Mouse (Mus musculus) Patski (cell line): ENCODE data around the gene H2al1j. TPM values are rescaled to one million over a fixed set of nuclear protein-coding genes. Genes with fewer than 3 reads are reported as not detected.

Source experiments
- ATAC-seq: fragments of 100-300 bp; one replicate; pipeline ENCODE4 v1.8.0; 2021
- CTCF ChIA-PET: fragments of 350-600 bp; sonication (Branson Sonifier 250); formaldehyde crosslinking; loops from one replicate; lab custom pipeline; 2022; ENCODE audit warnings: inconsistent platforms; lab: Charles Lee
- POLR2A ChIA-PET: fragments of 350-600 bp; sonication (Branson Sonifier 250); formaldehyde crosslinking; loops from one replicate; lab custom pipeline; 2022; ENCODE audit warnings: antibody characterized with exemption, inconsistent platforms; lab: Charles Lee
- DNase-seq: peaks from one replicate; pipeline ENCODE4 v3.0.0-alpha.2; 2011; ENCODE audit warnings: low read depth, low spot score
- H3K27me3 ChIP-seq: fragments of 371-371 bp; one replicate; pipeline ENCODE4 v1.5.1; 2021
- CTCF ChIP-seq: fragments of 100-300 bp; IDR thresholded peaks from one replicate; pipeline ENCODE4 v1.5.1; 2021
- in situ Hi-C: fragments of 300-500 bp; cut with MboI; formaldehyde crosslinking; loops from 3 replicates; pipeline ENCODE4 v1.11.1; 2018; ENCODE audit warnings: low pct_unique_long_range_greater_than_20kb, mixed read lengths
- polyA plus RNA-seq: library from polyadenylated mRNA; unstranded; gene quantifications from one replicate; pipeline ENCODE4 v1.2.3, GENCODE M21; 2021

The H2al1j gene
- polyA plus RNA-seq, 1 experiment from 2014 or later, result not detected

- ChIA-PET POLR2A (no interaction called here), CTCF (interaction anchor here (1.1 to 1.7 kb wide), 2 partner anchors 12 to 17 kb away, joined by 3 to 5 read pairs; no protein-coding TSS in a partner anchor)
- TF ChIP-seq CTCF, result no peak
- peaks cover 16% of the 10 kb centered on the region for H3K27me3 ChIP-seq
- ATAC-seq (no peak), DNase-seq (no peak)
- in situ Hi-C loops, result no loop called here
These were observed 18.1 kb downstream of the H2al1j start for GRCm38 (mm10) chrX:11345762-11346161.

- CTCF ChIA-PET, result interaction anchor here (1.0 to 1.7 kb wide), 2 partner anchors 10 to 16 kb away, joined by 3 read pairs; no protein-coding TSS in a partner anchor
- TF ChIP-seq CTCF, result no peak
- H3K27me3 ChIP-seq, result peaks cover 16% of the 10 kb centered on the region
- in situ Hi-C loops, result no loop called here
- no peak for ATAC-seq
- no peak for DNase-seq
- POLR2A ChIA-PET, result no interaction called here
These were observed 19.1 kb downstream of the H2al1j start for GRCm38 (mm10) chrX:11346756-11347155.

GRCm38 (mm10) chrX:11360823-11361222 is 33.2 kb downstream of the H2al1j start:
- in situ Hi-C loops, result no loop called here
- CTCF ChIA-PET, result no interaction called here
- peaks cover 28% of the 10 kb centered on the region for H3K27me3 ChIP-seq
- POLR2A ChIA-PET, result no interaction called here
- ATAC-seq, result no peak
- no peak for TF ChIP-seq CTCF
- DNase-seq, result no peak

- no peak for TF ChIP-seq CTCF
- H3K27me3 ChIP-seq, result peaks cover 28% of the 10 kb centered on the region
- ATAC-seq (no peak), DNase-seq (no peak)
- ChIA-PET CTCF (no interaction called here), POLR2A (no interaction called here)
- in situ Hi-C loops, result no loop called here
These were observed 33.6 kb downstream of the H2al1j start for GRCm38 (mm10) chrX:11361261-11361660.

GRCm38 (mm10) chrX:11363890-11364289 is 36.3 kb downstream of the H2al1j start:
- in situ Hi-C loops, result no loop called here
- DNase-seq (no peak), ATAC-seq (no peak)
- CTCF ChIA-PET, result no interaction called here
- POLR2A ChIA-PET, result interaction anchor here (0.6 kb wide), 1 partner anchor 79 kb away, joined by 3 read pairs; no protein-coding TSS in a partner anchor
- peaks cover 25% of the 10 kb centered on the region for H3K27me3 ChIP-seq
- no peak for TF ChIP-seq CTCF

- no peak for TF ChIP-seq CTCF
- ATAC-seq (no peak), DNase-seq (no peak)
- ChIA-PET POLR2A (no interaction called here), CTCF (no interaction called here)
- H3K27me3 ChIP-seq, result peaks cover 24% of the 10 kb centered on the region
- in situ Hi-C loops, result no loop called here
These were observed 37.5 kb downstream of the H2al1j start for GRCm38 (mm10) chrX:11365151-11365550.

Other genes starting within 250 kb of the H2al1j start
- gene H2al1a, start 28.6 kb upstream of the H2al1j start, polyA plus RNA-seq, result not detected
- gene H2al1b, start 25.4 kb upstream of the H2al1j start, polyA plus RNA-seq, result not detected
- not detected for gene H2al1c, start 22.2 kb upstream of the H2al1j start, polyA plus RNA-seq
- gene H2al1d, start 19.0 kb upstream of the H2al1j start, polyA plus RNA-seq, result not detected
- gene H2al1e, start 15.9 kb upstream of the H2al1j start, polyA plus RNA-seq, result not detected
- not detected for gene H2al1f, start 12.7 kb upstream of the H2al1j start, polyA plus RNA-seq
- gene H2al1g, start 9.6 kb upstream of the H2al1j start, polyA plus RNA-seq, result not detected
- not detected for gene H2al1h, start 6.3 kb upstream of the H2al1j start, polyA plus RNA-seq
- not detected for gene H2al1i, start 3.2 kb upstream of the H2al1j start, polyA plus RNA-seq